Mouse (Mus musculus) brown adipose tissue, adult 24 weeks (tissue): ENCODE data around the gene Arhgap23. TPM values are rescaled to one million over a fixed set of nuclear protein-coding genes. Genes with fewer than 3 reads are reported as not detected.

ENCODE experiments used
- H3K27ac ChIP-seq: fragments of 200-500 bp; replicated peaks from 2 replicates; pipeline ENCODE4 v1.5.1; 2012; ENCODE audit warnings: low read depth, mild to moderate bottlenecking, low read length
- H3K4me1 ChIP-seq: fragments of 200-500 bp; 2 replicates; pipeline ENCODE4 v1.6.1; 2012; ENCODE audit warnings: low read length, mixed read lengths; ENCODE audit not compliant: control insufficient read depth, insufficient read depth, insufficient read length
- H3K4me3 ChIP-seq: fragments of 200-500 bp; 2 replicates; pipeline ENCODE4 v1.5.1; 2012; ENCODE audit warnings: low read depth, mild to moderate bottlenecking, low read length, moderate library complexity; ENCODE audit not compliant: insufficient read depth
- polyA plus RNA-seq: library from polyadenylated mRNA; stranded (reverse); fragments of >200 nt; gene quantifications from 2 replicates; pipeline ENCODE4 v1.2.4, GENCODE M21; 2012; ENCODE audit not compliant: missing spikeins, insufficient read depth, insufficient read length

Gene Arhgap23
- polyA plus RNA-seq, 1 experiment: 5.5 TPM

DNA sequence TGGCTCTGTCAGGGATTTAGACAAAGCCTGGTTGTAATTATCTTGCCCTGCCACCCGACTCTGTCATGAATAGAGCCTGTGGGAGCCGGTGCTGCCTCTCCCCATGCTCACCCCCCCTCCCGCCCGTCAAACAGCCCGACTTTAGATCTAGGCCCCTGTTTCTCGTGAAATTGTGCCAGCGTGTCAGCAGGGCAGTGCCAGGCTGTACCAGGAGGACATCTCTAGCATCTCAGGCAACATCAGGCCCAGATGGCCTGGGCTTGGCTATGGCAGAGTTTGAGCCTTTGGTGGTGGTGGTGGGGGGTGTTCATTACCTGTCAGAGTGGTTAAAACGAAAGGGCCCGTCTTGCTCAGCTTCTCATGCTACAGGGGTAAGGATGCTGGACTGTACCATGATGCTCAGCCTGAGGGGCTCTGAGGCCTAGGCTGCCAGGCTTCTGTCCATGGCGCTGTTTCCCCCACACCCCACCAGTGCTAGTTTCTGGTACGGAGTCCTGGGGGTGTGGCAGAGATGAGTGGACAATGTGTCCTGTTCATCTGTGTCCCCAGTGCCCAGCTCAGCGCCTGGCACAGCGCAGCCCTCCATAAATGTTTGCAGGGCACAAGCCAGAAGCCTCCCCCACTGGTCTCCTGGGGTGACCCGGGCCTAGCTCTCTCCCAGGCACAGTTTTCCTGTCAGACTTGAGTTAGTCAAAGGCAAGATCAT is 3.7 kb downstream of the Arhgap23 start:
- Histone ChIP-seq H3K4me1 (peaks cover 10% of the 10 kb centered on the region; the same call in 1 of the 2 replicates), H3K27ac (no peak overlapping the region), H3K4me3 (no peak overlapping the region)

DNA sequence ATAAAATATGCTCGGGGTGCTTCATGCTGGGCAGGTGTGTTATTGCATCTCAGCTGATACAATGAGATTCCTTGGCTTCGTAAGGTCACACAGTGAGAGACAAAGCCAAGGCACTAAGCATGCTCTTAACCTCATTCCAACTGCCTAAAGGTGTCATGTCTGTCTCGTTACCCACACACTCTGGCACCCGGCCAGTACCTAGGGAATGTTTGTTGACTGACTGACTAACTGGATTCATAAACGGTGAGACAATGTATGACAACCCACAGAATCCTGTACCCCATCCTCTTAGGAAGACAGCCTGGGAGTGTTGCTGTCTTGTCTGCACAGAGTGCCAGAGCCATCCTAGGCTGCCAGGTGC is 4.2 kb downstream of the Arhgap23 start:
- H3K4me3 ChIP-seq: no peak overlapping the region
- H3K4me1 ChIP-seq: peaks cover 15% of the 10 kb centered on the region
- no peak overlapping the region for H3K27ac ChIP-seq

DNA sequence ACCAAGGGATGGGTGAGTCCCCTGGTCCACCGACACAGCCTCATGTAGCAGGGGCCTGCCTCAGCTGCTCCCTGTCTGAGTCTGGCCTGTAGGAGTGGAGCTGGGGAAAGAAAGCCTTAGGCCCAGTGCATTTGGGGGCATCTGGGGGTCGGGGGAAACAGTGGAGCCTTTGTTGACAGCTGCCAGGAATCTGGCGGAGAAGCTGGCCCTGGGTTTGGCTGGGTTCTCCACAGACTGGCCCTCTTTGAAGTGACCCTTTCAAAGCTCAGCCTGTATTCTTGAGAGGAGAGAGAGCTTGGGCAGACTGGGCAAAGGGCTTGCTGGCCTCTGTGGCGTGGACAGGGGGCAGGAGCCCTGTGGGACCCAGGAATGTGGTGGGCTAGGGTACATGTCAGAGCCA is 7.2 kb downstream of the Arhgap23 start:
- H3K4me1 ChIP-seq: peaks cover 11% of the 10 kb centered on the region
- no peak overlapping the region for H3K4me3 ChIP-seq
- H3K27ac ChIP-seq: no peak overlapping the region

DNA sequence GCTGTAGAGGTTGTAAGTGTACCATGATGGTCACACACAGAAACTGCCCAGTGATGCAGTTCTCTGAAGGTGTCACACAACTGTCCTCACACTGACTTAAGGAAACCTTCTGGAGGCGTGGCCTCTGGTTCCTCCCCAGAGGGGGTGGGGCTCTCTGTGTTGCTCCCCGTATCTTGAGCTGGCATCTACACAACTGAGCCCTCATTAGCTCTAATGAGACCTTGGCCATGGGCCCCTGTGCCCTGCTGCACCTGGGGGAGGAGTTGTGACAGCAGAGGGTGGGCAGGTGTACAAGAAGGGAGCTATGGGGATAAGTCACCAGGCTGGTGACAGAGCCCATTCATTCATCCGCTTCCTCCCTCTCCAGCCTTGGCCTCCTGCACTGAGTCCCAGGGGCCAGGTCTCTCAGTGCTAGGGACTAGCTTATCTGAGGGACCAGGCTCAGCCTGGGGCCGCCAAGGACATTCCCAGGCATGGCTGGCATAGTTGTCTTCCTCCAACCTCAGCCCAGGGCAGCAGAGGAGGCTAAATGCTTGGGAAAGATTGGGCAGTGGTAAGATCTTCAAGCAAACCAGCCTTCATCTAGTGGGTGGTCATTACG is 8.9 kb downstream of the Arhgap23 start:
- Histone ChIP-seq H3K27ac (0 out of 2 replicates have a peak overlapping the region, but pooled peaks have one; percentile 44), H3K4me1 (peaks cover 13% of the 10 kb centered on the region), H3K4me3 (no peak overlapping the region)

DNA sequence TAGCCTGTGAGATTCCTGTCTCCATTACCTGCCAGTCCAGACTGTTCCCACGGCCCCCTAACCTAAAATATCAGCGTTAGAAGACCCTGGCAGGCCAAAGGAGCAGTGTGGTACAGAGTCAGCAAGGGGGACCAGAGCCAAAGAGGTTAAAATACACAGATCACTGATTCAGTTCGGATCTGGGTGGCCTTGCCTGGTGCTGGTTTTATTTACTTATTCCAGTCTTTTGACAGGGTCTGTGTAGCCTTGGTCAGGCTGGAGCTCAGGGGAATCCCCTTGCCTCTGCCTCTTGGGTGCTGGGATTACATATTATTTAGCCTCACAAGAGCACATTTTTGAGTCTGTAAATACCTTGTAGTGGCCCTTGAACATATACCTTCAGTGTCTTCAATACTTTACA is 9.5 kb downstream of the Arhgap23 start:
- Histone ChIP-seq H3K27ac (0 out of 2 replicates have a peak overlapping the region, but pooled peaks have one; percentile 9), H3K4me3 (no peak overlapping the region), H3K4me1 (peaks cover 13% of the 10 kb centered on the region)

DNA sequence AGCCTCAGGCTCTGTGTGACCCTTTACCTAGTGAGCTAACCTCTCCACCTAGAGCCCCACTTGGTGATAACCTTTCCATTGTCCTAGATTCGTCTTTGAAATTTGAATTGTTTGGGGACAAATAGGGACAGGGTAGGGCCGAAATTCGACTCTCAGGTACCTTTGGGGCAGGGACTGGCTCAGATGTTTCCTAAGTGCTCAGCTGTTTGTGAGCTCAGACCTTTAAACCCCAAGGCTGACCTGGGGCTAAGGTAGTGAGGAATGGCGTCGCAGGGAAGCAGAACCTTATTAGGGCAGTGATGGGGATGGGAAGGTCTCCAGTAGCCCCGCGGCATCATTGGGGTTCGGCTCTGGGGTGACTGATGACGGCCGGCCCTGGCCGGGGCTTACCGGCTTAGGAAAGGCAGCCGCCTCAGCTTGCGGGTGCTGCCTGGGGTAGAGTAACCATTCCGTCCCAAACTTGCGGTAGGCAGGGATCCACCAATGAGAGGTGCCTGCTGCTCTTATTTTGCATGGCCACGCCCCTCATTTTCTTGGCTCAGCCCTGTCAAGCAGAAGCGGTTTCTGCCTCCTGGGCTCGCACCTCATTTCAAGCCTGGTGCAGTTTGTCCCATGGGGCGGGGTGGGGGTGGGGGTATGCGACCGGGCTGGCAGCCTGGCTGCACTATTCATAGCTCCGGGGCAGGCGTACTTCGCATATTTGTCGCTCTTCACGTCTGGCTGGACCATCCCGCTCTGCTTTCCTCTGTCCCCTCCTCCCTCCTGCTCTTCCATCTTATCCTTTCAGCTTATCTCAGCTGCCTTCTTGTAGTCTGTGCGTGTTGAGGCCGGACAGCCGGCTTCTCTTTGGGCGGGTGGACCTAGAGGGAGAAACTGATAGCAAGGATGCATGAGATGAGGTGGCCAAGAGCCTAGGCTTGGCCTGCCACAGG is 12.7 kb downstream of the Arhgap23 start:
- no peak overlapping the region for H3K27ac ChIP-seq

DNA sequence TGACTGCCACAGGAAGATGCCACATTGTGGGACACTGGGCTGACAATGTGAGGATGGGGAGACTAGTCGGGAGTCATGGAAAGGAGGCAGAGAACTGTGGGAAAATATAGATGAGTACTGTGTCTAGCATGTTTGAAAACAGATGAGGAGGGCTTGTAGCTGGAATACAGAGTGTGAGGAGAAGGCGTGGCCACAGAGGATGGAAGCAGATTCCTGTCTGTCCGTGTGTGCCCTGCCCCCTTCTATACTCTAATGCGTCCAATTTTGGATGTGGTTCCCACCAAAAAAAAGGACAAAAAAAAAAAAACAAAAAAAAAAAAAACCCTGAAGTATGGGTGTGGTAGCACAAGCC is 13.4 kb downstream of the Arhgap23 start:
- H3K4me1 ChIP-seq: peaks cover 10% of the 10 kb centered on the region
- peak overlapping the region; percentile 4; the same call in 1 of the 2 replicates for H3K4me3 ChIP-seq
- H3K27ac ChIP-seq: no peak overlapping the region

More for the DNA sequence above, 12.7 kb downstream of the Arhgap23 start:
- Histone ChIP-seq H3K4me1 (peaks cover 10% of the 10 kb centered on the region), H3K4me3 (peak overlapping the region; percentile 43)

DNA sequence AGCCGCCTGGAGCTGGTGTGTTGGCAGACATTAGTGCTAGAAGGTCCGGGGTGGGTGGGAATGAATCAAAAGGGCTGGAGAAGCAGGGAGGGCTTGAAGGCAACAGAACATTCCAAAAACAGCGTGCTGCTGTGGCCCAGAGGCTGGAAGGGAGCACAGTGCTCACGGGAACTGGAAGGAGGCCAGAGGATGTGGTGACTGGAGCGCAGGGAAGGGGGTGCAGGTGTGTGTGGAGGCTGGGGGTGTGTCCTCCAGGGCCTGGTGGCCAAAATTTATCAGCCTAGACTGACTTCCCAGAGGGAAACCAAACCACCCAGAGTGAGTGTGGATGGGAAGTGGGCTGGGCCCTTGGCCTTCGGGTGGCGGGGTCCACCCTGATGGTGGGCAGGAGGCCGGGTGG is 14.3 kb downstream of the Arhgap23 start:
- Histone ChIP-seq H3K4me1 (peaks cover 5% of the 10 kb centered on the region; the same call in 1 of the 2 replicates), H3K4me3 (no peak overlapping the region), H3K27ac (no peak overlapping the region)

DNA sequence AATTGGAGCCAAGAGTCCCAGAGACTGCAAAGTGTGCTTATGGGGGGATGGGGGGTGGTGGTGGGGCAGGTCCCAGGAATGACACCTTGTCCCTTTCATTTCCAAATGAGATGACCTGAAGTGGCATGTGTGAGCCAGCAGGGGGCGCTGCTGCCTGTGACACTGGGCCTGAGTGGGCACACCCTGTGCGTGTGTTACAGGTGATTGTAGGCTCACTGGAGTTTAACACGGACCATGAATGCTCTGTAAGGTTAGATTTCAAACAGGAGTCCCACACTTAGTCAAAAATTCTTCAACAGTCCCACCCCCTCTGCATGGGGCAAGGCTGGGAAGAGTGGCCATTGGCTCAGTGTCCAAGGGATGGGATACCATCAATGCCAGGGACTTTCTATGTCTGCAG is 16.7 kb downstream of the Arhgap23 start:
- Histone ChIP-seq H3K27ac (no peak overlapping the region), H3K4me3 (no peak overlapping the region), H3K4me1 (peaks cover 14% of the 10 kb centered on the region; the same call in 1 of the 2 replicates)

DNA sequence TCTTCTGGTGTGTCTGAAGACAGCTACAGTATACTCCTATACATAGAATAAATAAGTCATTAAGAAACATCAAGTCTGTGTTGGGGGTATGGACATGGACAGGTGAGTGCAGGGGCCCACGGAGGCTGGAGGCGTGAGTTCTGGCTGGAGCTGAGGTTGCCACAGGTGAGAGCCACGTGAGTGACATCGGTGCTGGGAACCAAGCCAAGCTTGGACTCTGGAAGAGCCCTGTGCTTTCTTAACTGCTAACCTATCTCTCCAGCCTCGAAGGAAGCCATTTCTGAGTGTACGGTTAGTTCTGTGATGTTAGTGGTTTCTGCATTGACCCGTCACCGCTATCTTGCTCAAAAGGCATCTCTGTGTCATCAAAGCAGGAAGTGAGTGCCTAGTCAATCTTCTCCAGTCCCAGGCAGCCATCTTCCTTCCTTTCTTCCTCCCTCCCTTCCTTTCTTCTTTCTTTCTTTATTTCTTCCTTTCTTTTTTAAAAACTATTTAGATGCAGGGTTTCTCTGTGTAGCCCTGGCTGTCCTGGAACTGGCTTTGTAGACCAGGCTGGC is 17.7 kb downstream of the Arhgap23 start:
- Histone ChIP-seq H3K27ac (no peak overlapping the region), H3K4me1 (peaks cover 18% of the 10 kb centered on the region; the same call in 1 of the 2 replicates)

DNA sequence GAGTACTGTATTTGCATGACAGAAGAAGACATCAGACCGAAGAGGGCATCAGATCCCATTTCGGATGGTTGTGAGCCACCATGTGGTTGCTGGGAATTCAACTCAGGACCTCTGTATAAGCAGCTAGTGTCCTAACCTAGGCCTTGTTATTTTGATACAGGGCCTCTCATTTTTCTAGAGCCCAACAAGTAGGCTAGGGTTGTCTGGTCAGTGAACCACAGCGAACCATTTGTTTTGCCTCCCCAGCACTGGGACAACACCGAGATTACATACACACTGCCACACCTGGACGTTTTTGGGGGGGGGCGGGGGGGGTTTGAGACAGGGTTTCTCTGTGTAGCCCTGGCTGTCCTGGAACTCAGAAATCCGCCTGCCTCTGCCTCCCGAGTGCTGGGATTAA is 18.8 kb downstream of the Arhgap23 start:
- H3K4me1 ChIP-seq: peaks cover 17% of the 10 kb centered on the region
- no peak overlapping the region for H3K4me3 ChIP-seq
- H3K27ac ChIP-seq: no peak overlapping the region

More for the DNA sequence above, 17.7 kb downstream of the Arhgap23 start:
- H3K4me3 ChIP-seq: no peak overlapping the region

DNA sequence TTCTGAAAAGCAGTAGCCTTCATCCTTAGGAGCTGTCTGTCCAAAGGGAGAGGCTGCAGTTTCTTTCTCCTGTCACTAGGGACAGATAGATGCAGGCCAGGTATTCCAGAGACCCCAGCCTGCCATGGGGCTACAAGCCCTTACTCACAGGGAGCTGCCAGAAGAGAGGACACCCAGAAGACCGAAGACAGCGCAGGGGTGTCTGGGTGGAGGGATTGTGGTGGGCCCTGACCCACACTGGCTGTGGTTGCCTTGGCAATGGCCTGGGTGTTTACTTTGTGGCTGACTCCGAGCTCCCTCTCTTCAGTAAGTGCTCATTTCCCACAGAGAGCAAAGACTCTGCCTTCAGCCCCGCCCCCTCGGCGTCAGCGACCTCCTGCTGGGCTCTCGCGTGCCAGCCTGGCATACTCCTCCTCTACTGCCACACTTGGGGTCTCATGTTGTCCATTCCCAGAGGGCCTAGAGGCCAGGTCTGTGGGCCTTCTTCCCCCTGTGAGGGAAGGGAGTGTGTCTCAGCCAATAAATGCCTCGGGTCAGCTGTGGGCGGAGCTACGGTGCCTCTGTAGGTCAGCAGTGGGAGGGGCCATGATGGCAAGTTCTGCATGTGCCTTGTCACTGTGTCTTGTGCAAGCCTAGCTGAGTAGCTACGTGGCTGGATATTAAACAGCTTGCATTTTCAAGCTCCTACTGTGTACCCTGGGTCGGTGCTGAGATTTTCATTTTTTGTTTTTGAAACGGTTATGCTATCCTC is 19.5 kb downstream of the Arhgap23 start:
- peak overlapping the region; percentile 63 for H3K4me3 ChIP-seq
- H3K4me1 ChIP-seq: peaks cover 17% of the 10 kb centered on the region

DNA sequence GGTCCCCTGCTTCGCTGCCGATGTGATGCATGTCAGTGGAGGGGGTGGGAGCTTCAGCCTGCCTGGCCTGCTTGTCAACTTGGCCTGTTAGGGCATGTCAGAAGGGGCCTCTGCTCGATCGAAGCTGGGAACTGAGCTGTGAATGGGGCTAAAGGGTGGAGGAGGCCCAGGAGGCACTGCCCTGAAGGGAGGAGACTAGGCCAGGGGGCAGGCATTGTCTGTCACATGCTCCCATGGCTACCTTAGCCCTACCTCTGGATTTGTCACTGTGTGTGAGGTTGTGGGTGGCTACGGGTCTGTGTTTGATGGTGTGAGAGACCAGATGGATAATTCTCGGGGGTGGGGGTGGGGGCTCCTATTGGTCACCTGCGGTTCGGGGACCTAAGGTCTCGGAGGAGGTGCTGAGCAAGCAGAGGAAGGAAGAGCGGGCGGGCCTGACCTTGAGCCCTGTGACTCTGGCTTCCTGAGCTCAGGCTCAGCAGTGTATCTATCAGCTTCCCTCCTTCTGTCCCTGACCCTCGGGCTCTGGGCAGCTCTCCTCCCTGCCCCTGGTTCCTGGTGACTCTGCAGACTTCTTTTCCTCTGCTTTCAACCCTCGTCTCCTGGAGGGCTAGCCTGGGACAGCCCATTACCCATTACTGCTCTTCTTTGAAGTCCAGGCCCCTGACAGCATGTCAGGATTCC is 20.6 kb downstream of the Arhgap23 start:
- peak overlapping the region; percentile 97 for H3K27ac ChIP-seq
- H3K4me1 ChIP-seq: peaks cover 17% of the 10 kb centered on the region
- peak overlapping the region; percentile 61 for H3K4me3 ChIP-seq

More for the DNA sequence above, 19.5 kb downstream of the Arhgap23 start:
- peak overlapping the region; percentile 97 for H3K27ac ChIP-seq

DNA sequence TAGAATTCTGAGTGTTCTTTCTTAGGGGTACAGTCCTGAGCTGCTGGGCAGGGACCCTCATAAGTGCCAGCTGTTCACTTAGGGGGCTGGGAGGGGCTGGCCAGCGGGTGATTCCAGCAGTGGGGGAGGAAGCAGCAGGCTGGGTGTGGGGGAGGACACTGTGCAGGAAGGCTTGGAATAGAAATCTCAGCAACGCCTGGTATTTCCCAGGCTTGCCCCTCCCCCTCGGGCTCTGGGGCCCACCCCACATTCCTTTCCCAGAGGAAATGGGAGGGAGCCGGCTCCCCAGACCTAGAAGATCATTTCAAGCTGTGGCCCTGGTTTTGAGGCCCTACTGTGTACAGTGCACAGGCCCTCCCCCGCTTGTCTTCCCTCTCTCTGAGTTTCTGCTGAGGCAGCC is 22.4 kb downstream of the Arhgap23 start:
- peaks cover 20% of the 10 kb centered on the region for H3K4me1 ChIP-seq

More for the DNA sequence above, 22.4 kb downstream of the Arhgap23 start:
- Histone ChIP-seq H3K4me3 (peak overlapping the region; percentile 40), H3K27ac (peak overlapping the region; percentile 98)
